Mouse (Mus musculus) right cerebral cortex, postnatal 10 days (tissue): ENCODE measurements around the gene Macrod2.

Source experiments
- DNase-seq, 2 experiments: peaks; one replicate each; pipeline ENCODE4 v3.0.0; 2021; ENCODE audit warnings: low spot score in 2 of 2

The Macrod2 gene

DNA sequence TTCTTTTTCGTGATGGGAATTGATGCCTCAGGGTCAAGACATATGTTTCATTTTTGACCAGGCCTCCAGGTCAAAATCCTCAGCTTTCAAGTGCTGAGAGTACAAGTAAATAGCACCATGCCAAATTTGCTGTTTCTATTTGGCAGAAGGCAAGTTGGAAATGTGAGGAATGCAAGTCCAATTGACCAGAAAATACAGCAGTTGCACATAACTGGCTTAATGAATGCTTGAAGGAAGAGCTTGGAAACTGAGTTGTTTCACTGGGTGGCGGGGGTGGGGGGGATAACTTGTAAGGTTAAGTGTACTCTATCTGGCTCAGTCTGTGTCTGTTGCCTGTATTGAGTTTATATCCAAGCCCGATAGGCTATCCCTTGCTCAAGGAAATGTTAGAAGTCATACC is 913.3 kb downstream of the Macrod2 start:
- DNase-seq: no peak

- DNase-seq: no peak
Measured at GRCm38 (mm10) chr2:141312136-141312948, 917.2 kb downstream of the Macrod2 start.

GRCm38 (mm10) chr2:141315349-141315748 is 920.2 kb downstream of the Macrod2 start:
- no peak for DNase-seq

DNA sequence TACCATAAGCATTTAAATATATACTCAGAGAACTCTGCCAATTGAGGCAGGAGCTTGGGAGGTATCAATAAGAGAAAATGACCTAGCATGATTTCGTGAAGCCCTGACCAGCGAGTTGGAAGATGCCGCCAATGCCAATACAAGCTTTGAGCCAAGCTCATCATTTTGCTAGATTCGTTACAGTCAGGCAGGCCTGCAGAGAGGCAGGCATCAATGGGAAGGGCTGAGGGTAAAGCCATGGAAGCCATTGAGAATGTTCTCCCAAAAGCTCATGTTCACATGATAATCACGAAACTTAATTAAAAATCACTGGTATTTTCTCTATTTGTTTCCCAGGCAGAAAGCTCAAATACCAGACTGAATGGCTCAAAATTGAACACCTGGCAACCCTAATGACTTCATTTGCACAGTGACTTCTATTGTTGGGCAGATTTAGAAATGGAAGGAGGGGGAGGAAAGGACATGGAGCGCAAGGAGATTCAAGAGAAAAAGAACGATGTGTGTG is 928.9 kb downstream of the Macrod2 start:
- DNase-seq: no peak

DNA sequence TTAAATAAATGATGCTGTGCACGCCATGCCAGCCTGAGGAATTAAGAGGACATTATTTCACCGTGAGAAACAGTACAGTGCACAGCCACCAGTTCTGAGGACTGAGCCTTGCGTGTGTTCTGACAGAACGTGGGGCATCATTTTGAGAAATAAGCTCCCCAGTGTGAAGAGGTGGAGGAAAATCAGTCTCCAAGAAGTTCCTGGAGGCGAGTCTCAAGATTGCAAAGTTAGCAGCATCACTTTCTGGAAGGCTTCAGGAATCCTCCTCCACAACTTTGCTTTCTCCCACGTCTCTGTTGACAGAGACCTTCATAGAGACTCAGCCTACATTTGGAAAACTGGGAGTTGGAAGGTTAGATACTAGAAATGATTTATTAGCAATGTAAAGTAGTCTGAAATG is 932.2 kb downstream of the Macrod2 start:
- no peak for DNase-seq

GRCm38 (mm10) chr2:141337708-141338107 is 942.6 kb downstream of the Macrod2 start:
- DNase-seq: no peak

DNA sequence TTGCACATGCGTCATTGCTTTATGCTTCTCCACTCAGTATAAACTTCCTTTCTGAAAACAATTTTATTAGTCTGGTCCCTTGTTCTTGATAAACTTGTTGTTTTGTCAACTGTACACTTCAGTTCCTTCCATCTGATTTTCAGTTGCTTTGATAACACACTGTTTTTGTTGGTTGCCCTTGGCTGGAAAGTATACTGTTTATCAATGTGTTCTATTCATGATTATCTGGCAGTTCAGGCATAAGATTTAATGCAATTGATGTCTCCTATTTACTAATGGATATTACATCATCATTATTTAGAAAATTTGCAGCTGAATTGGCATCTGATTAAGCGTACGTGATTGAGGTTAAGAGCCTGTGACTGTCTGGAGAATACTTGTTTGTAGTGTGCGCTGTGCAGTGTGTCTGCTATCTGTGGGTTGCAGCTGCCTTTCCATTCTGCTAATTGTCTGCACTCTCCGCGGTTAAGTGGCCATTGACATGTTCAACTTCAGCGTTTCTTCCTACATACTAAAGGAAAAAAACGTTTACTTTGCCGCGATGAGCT is 949.0 kb downstream of the Macrod2 start:
- no peak for DNase-seq

DNA sequence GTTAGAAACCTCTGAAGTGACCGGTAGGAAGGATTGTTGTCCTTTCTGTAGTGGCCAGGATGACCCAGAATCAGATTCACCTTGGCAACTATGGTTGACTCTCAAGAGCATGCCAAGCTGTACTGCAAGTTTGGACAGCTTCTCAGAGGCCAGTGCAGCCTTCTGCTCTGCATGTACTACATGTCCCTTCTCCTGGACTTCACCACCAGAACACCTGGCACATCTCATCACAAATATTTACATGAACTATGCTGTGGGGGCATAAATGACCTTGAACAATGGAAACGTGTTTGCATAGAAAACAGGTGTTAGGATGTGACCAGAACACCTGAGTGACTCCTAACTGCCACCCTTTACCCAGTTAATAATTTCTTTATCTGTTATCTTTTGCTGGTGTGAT is 957.5 kb downstream of the Macrod2 start:
- no peak for DNase-seq

- DNase-seq: no peak
Measured at GRCm38 (mm10) chr2:141388632-141389031, 993.5 kb downstream of the Macrod2 start.

- no peak for DNase-seq
Measured at GRCm38 (mm10) chr2:141391229-141391628, 996.1 kb downstream of the Macrod2 start.

DNA sequence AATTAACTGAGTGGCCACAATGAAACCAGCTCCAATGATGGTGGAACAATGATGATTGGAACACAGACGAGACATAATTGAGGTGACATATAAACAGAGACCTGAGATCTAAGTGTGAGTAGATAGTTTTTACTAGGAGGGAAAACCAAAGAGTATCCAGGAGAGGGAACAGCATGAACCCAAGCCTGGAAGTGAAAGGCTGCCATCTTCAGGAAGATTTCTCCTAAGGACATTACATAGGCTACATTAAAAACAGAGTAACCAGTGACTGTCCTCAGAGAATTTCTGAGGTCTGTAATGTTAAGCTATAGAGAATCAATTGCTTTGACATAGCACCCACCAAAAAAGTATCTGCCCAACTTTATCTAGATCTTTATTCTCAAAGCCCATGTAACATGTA is 999.7 kb downstream of the Macrod2 start:
- DNase-seq: no peak

DNA sequence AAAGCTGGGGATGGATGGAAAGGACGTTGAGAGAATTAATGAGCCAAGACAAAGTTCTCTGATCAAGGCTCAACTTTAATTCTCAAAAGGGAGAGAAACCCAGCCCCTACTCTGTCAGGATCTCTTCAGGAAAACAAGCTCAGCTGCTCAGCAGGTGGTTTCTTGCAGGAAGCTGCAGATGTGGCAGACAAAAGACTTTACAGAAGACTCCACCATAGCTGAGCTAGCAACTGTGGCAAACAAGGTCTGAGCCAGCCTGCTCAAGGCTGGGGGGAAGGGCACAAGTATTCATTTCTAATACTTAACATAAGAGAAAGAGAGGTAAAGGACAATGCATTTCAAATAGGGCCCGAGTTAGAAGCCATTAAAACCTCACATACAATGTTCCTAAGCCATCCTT is 1013.7 kb downstream of the Macrod2 start:
- DNase-seq: no peak

GRCm38 (mm10) chr2:141416436-141416835 is 1021.3 kb downstream of the Macrod2 start:
- DNase-seq: no peak

DNA sequence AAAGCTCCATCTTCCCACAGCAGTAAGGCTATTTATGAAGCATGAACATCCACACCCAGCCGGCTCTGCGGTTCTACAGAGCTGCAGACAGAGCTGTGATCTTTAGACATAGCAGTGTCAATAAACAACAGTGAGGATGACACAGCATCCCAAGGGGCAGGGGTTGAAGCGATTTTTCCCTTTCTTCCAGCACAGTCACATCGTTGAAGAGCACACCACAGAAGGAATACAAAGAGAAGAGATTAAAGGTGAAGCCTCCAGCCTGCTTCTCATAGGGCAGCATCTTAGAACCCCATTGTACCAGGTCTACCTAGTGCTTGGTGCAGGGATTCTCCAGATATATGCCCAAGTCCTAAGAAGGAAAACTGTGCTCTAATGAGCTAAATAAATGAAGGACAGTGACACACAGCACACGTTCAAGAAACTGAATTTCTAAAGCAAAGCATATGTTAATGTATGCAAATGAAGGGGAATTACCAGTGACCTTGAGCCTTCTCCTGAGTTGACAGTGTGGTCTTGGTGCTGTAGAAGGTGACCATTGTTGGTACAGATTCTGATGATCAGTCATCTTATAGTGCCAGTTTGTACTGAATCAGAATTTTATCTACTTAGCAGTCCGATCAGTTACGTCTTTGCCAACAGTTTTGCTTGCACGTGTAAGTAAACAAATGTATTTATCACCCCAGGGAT is 1021.9 kb downstream of the Macrod2 start:
- no peak for DNase-seq

- no peak for DNase-seq
Measured at GRCm38 (mm10) chr2:141419806-141420205, 1024.7 kb downstream of the Macrod2 start.

- no peak for DNase-seq
Measured at GRCm38 (mm10) chr2:141434084-141434483, 1039.0 kb downstream of the Macrod2 start.

DNA sequence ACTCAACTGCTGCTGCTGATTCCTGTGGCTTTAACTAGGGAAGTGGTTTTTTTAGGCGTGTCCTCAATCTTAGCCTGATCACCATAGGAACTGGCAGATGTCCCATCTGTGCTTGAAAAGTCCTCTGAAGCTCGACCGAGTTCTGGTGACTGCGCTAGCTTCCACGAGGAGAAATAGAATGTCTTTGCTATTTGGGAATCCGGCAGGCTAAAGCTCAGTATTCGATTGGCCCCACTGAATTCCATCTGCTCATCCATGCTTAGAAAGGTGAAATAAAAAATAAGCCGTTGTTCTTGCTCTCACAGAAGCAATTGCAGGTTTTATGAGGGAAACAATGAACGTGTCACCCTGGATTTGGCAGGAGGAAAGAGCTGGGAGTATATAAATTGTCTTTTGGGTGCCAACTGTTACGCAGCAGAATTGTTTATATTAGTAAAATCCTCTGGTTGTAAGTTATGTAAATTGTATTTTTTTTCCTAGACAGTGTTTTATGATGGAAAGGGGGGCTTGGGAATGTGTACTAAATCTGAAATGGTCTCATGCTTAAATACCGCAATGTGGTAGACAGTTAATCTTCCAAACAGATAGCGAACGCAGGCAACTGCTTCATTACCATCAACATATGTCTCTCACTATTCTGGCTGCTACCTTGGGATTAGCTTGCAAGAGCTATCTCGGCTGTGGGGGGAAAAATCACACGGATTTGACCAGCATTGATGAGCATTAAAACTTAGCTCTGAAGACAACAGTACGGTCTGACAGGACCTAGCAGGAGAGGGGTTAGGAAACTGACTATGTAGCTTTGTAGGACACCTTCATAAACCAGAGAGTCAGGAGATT is 1039.8 kb downstream of the Macrod2 start:
- DNase-seq: peak; percentile 54 to 75

GRCm38 (mm10) chr2:141441896-141442295 is 1046.8 kb downstream of the Macrod2 start:
- no peak for DNase-seq

DNA sequence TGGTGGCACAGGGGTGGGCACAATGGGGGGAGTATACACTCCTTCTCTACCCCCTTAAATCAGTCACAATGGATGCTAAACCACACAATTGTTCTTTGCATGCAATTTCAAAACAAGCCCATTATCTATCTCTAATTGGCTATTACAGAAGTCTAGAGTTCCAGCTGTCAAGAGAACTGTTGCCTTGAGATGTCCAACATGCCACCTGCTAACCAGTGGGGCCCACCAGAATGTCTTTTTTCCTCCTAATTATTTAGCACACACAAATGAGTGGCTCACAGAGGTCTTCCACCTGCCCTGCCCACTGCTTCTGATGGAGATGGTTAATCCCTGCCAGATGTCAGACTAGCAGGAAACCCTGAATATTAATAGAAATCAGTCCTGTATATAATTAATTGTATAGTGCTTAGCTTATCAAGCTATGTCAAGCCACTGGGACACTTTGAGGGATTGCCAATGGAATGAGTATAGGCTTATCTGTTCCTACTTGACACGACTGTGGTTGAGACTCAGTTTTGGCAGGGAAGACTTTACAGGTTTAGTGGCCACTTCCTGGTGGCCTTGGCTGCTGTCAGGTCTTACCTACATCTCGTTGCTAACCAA is 1054.1 kb downstream of the Macrod2 start:
- no peak for DNase-seq

DNA sequence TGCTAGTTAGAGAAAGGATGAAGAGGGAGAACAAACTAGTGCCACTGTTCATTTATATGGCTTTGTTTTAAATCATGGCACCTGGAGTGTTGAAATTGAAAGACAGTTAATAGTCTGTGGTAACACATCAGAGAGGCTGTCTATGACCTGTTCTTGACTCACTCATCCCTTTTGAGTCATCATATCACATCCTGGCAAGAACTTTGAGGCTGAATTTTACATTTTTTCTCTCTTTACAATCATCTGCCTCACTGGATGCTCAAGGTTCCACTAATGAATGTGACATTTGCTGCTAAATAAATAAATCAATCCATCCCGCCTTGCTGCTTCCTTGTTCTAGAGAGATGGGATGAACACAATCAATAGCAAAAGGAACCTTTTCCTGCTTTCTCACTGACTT is 1068.8 kb downstream of the Macrod2 start:
- no peak for DNase-seq

DNA sequence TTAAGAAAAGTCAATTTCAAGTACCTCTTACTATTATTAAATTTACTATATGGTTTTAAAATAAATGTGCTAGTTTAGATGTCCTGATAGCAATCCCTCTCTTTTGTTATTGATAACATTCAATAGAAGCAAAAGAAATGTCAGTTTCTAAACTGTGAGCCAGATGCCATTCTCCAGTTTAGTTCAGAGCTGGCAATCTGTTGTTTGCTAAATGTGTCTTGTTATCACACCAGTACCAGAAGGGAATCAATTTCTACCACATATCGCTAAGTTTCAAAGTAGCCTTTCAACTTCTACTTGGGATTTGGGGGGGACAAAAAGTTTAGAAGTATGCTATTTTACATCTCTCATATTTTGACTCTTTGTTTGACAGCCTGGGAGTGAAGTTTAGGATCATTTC is 1077.7 kb downstream of the Macrod2 start:
- no peak for DNase-seq
